Mouse (Mus musculus) midbrain, embryonic 16.5 days (tissue): ENCODE measurements around the gene Dbn1. TPM values are rescaled to one million over a fixed set of nuclear protein-coding genes. Genes with fewer than 3 reads are reported as not detected.

ENCODE experiments used
- ATAC-seq: fragments of 200-750 bp; cut with Nextera tagmentation; 2 replicates; pipeline ENCODE4 v1.8.0; 2017; ENCODE audit warnings: moderate TSS enrichment
- H3K27ac ChIP-seq: fragments of 300-500 bp; sonication (generic); 2 replicates; pipeline ENCODE4 v1.5.1; 2014; ENCODE audit warnings: mild to moderate bottlenecking, low read length, mixed read lengths
- H3K27me3 ChIP-seq: fragments of 300-500 bp; sonication (generic); 2 replicates; pipeline ENCODE4 v1.6.1; 2014; ENCODE audit warnings: low read depth, low read length, mixed read lengths; ENCODE audit not compliant: control insufficient read depth, insufficient read depth
- H3K36me3 ChIP-seq: fragments of 300-500 bp; sonication (generic); 2 replicates; pipeline ENCODE4 v1.6.1; 2014; ENCODE audit warnings: mild to moderate bottlenecking, low read length, moderate library complexity, mixed read lengths; ENCODE audit not compliant: control insufficient read depth, insufficient read depth
- H3K4me1 ChIP-seq: fragments of 300-500 bp; sonication (generic); 2 replicates; pipeline ENCODE4 v1.6.1; 2014; ENCODE audit warnings: mild to moderate bottlenecking, low read length, mixed read lengths; ENCODE audit not compliant: control insufficient read depth, insufficient read depth
- H3K4me2 ChIP-seq: fragments of 300-500 bp; sonication (generic); 2 replicates; pipeline ENCODE4 v1.6.1; 2014; ENCODE audit warnings: mild to moderate bottlenecking, low read length, mixed read lengths
- H3K4me3 ChIP-seq: fragments of 300-500 bp; sonication (generic); 2 replicates; pipeline ENCODE4 v1.5.1; 2014; ENCODE audit warnings: low read depth, mild to moderate bottlenecking, low read length, moderate library complexity, mixed read lengths
- H3K9ac ChIP-seq: fragments of 300-500 bp; sonication (generic); 2 replicates; pipeline ENCODE4 v1.6.1; 2014; ENCODE audit warnings: low read depth, low read length, mixed read lengths
- H3K9me3 ChIP-seq: fragments of 300-500 bp; sonication (generic); replicated peaks from 2 replicates; pipeline ENCODE4 v1.6.1; 2014; ENCODE audit warnings: mild to moderate bottlenecking, low read length, mixed read lengths; ENCODE audit not compliant: control insufficient read depth, poor library complexity, severe bottlenecking
- WGBS: fragments of 180-500 bp; shearing (Covaris S2); extraction: QIAGEN DNeasy Blood & Tissue Kit; methylation state at CpG from one replicate; pipeline ENCODE4 v1.1.7; 2014; 5-methylcytosine and 5-hydroxymethylcytosine counted together
- polyA plus RNA-seq: library from polyadenylated mRNA; unstranded; fragments of >200 nt; fragmentation: Nextera tagmentation; extraction: Ambion mirVana; gene quantifications from 2 replicates; pipeline ENCODE4 v1.2.1, GENCODE M21; 2015

The Dbn1 gene
- polyA plus RNA-seq, 1 experiment from 2014 or later: 617 TPM

- ATAC-seq: peak; percentile 9; the same call in 1 of the 2 replicates
Observed at GRCm38 (mm10) chr13:55470372-55470771, 17.5 kb downstream of the Dbn1 start.

GRCm38 (mm10) chr13:55468851-55469560 is 18.9 kb downstream of the Dbn1 start:
- WGBS: 27% methylated on average over 13 of the region's 13 CpGs
- H3K9me3 ChIP-seq: no peaks in the 10 kb centered on the region
- H3K4me2 ChIP-seq: 0 out of 2 replicates have a peak overlapping the region, but pooled peaks have one; percentile 7
- H3K27ac ChIP-seq: peak overlapping the region; percentile 40; the same call in 1 of the 2 replicates
- H3K36me3 ChIP-seq: no peaks in the 10 kb centered on the region
- no peaks in the 10 kb centered on the region for H3K27me3 ChIP-seq
- ATAC-seq: no peak
- no peak overlapping the region for H3K4me3 ChIP-seq
- peaks cover 77% of the 10 kb centered on the region for H3K4me1 ChIP-seq
- H3K9ac ChIP-seq: peak overlapping the region; percentile 18; the same call in 1 of the 2 replicates

More at GRCm38 (mm10) chr13:55470372-55470771, 17.5 kb downstream of the Dbn1 start:
- H3K4me2 ChIP-seq: peak overlapping the region; percentile 99
- H3K27me3 ChIP-seq: no peaks in the 10 kb centered on the region
- peaks cover 86% of the 10 kb centered on the region for H3K4me1 ChIP-seq
- H3K9ac ChIP-seq: peak overlapping the region; percentile 79
- H3K36me3 ChIP-seq: peaks cover 6% of the 10 kb centered on the region
- 30% methylated on average over 9 of the region's 9 CpGs for WGBS
- peak overlapping the region; percentile 86 for H3K27ac ChIP-seq
- H3K4me3 ChIP-seq: no peak overlapping the region
- no peaks in the 10 kb centered on the region for H3K9me3 ChIP-seq

GRCm38 (mm10) chr13:55465830-55466440 is 22.0 kb downstream of the Dbn1 start:
- ATAC-seq: no peak
- H3K9ac ChIP-seq: peak overlapping the region; percentile 87
- peak overlapping the region; percentile 82 for H3K4me2 ChIP-seq
- H3K36me3 ChIP-seq: 0 out of 2 replicates have a peak, but pooled peaks cover 1% of the 10 kb centered on the region
- H3K9me3 ChIP-seq: no peaks in the 10 kb centered on the region
- H3K27me3 ChIP-seq: no peaks in the 10 kb centered on the region
- 50% methylated on average over 5 of the region's 5 CpGs for WGBS
- H3K4me1 ChIP-seq: peaks cover 56% of the 10 kb centered on the region
- H3K4me3 ChIP-seq: peak overlapping the region; percentile 70
- peak overlapping the region; percentile 97 for H3K27ac ChIP-seq

GRCm38 (mm10) chr13:55465184-55465583 is 22.7 kb downstream of the Dbn1 start:
- Histone ChIP-seq H3K4me3 (peak overlapping the region; percentile 70), H3K9me3 (no peaks in the 10 kb centered on the region), H3K36me3 (0 out of 2 replicates have a peak, but pooled peaks cover 4% of the 10 kb centered on the region), H3K4me2 (peak overlapping the region; percentile 82), H3K27me3 (no peaks in the 10 kb centered on the region), H3K9ac (peak overlapping the region; percentile 87), H3K4me1 (peaks cover 48% of the 10 kb centered on the region), H3K27ac (peak overlapping the region; percentile 97)
- peak; percentile 31 for ATAC-seq
- WGBS: 0% methylated on average over 3 of the region's 3 CpGs

- Histone ChIP-seq H3K9ac (peak within 1 kb of the TSS; percentile 87), H3K4me1 (peaks cover 41% of the 10 kb centered on the region), H3K36me3 (0 out of 2 replicates have a peak, but pooled peaks cover 6% of the 10 kb centered on the region), H3K4me3 (peak within 1 kb of the TSS; percentile 70), H3K27me3 (no peaks in the 10 kb centered on the region), H3K27ac (peak within 1 kb of the TSS; percentile 97), H3K9me3 (no peaks in the 10 kb centered on the region), H3K4me2 (peak within 1 kb of the TSS; percentile 82)
- WGBS: under 1% methylated on average over 72 of the region's 84 CpGs
- peak; percentile 83 for ATAC-seq
Observed at GRCm38 (mm10) chr13:55464027-55464884, 23.7 kb downstream of the Dbn1 start, which contains the start of gene Prr7. Prr7 (plus strand) TSS chr13:55464267.

GRCm38 (mm10) chr13:55463399-55464026 is 24.4 kb downstream of the Dbn1 start:
- peak overlapping the region; percentile 70 for H3K4me3 ChIP-seq
- no peaks in the 10 kb centered on the region for H3K27me3 ChIP-seq
- H3K4me1 ChIP-seq: peaks cover 33% of the 10 kb centered on the region
- H3K36me3 ChIP-seq: 0 out of 2 replicates have a peak, but pooled peaks cover 6% of the 10 kb centered on the region
- peak overlapping the region; percentile 82 for H3K4me2 ChIP-seq
- peak; percentile 2; the same call in 1 of the 2 replicates for ATAC-seq
- 7% methylated on average over 14 of the region's 14 CpGs for WGBS
- no peaks in the 10 kb centered on the region for H3K9me3 ChIP-seq
- H3K27ac ChIP-seq: peak overlapping the region; percentile 97
- H3K9ac ChIP-seq: peak overlapping the region; percentile 87

- Histone ChIP-seq H3K4me3 (no peak overlapping the region), H3K4me2 (peak overlapping the region; percentile 82), H3K36me3 (0 out of 2 replicates have a peak, but pooled peaks cover 6% of the 10 kb centered on the region), H3K27ac (peak overlapping the region; percentile 97), H3K4me1 (peaks cover 33% of the 10 kb centered on the region), H3K9ac (no peak overlapping the region), H3K9me3 (no peaks in the 10 kb centered on the region), H3K27me3 (no peaks in the 10 kb centered on the region)
- ATAC-seq: no peak
- 60% methylated on average over 2 of the region's 2 CpGs for WGBS
Observed at GRCm38 (mm10) chr13:55462965-55463364, 24.9 kb downstream of the Dbn1 start.
